Mouse (Mus musculus): ENCODE results near the gene Olfr1441.

Olfr1441 gene

DNA sequence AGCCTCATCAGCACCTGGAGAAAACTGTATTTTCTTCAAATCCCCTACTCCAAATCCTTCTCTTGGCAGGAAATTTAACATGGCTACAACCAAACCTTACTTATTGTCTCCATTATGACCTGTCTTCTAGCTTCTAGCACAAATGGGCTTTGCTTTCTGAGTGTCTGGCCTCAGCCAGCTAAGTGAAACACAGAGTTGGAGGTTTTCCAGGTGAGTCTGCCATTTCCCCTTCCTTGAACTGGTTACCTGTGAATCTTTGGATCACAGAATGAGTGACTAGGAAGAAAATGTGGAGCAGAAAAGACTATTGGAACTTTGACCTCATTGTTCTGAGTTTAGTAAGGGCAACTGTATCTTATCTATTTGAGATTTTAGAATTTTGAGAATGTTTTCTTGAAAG is at the start of gene Olfr1441:
Gene Olfr1441 (plus strand): TSS at position 73 of the 400 bp plus-strand sequence.
- DNase-seq (ENCODE audit: low read depth, low spot score), result no peak

DNA sequence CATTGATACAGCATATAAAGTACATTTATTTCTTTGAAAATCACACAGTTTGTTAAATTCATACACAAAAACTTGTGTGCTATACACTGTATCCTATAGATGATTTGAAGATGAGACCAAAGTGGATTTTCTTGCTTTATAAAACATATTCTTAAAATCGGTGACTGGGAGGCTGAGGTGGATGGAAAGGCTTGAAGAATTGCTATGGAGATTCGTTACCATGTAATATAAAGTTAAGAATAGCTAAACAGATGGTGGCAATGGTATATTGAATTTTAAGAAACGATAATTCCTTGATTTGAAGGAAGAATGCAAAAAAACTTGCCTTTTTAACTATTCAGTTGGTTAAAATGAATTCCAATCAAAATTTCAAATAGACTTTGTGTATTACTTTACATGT is 44.2 kb upstream of the Olfr1441 start:
- no peak for DNase-seq (ENCODE audit: low read depth, low spot score)

DNA sequence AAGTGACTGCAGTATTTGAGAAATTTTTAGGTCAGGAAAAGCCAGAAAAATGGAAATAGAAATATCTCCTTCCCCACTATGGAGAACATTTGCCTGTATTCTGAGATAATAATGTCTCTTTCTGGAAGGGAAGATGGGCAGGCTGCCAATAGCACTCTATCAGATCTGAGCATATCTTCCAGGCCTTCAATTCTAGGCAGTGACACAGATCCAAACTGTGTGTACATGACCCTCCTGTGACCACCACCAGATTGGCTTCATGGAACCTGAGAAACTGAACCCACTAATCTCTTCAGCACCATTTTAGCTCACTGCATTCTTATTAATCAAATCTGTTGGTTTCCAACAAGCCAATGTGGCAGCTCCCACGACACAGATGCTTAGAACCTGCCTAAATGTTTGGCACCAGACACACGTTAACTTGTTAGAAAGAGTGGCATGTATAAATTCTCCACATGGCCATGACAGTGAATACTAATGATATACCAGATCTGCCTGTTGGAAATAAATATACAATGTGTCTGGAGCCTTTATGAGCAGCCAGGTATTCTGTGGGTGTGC is 42.7 kb upstream of the Olfr1441 start:
- no peak for DNase-seq (ENCODE audit: low read depth, low spot score)

DNA sequence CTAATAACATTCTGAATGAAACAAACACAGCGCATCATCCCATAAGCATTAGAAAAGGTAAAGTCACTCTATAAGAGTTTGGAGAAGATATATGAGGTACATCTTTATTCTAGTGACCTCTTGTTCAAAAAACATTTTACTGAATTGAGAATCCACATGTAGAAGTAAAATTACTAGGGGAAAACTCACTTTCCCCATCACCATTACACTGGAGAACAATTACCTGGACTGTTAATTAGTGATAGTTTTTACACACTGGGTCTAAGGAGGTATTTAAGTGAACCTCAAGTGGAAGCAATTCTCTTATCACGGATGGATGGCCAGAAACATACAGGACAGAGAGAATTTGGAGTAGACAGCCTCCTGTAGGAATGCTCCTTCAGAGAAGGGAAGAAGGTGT is 30.3 kb upstream of the Olfr1441 start, which contains the start of gene Olfr1440:
Gene Olfr1440 (plus strand): TSS at position 301 of the 400 bp plus-strand sequence.
- DNase-seq (ENCODE audit: low read depth, low spot score), result no peak

DNA sequence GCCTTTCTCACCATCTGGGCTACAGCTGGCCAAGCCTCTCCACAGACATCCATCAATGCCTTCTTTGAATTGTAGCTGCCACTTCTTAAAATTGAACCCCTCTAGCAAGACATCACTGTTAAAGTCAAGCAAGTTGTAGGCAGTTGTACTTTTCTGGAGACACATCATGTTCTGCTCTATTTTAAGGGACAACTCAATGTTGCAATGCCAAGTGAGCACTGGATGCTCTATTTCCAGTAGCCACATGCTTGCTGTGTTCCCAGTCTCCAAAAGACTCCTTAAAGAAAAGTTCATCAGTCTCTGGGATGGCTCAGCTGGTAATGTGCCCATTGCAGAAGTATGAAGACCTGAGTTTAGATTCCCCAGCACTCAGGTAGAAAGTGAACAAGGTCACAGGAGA is 3.5 kb upstream of the Olfr1441 start:
- no peak for DNase-seq (ENCODE audit: low read depth, low spot score)

DNA sequence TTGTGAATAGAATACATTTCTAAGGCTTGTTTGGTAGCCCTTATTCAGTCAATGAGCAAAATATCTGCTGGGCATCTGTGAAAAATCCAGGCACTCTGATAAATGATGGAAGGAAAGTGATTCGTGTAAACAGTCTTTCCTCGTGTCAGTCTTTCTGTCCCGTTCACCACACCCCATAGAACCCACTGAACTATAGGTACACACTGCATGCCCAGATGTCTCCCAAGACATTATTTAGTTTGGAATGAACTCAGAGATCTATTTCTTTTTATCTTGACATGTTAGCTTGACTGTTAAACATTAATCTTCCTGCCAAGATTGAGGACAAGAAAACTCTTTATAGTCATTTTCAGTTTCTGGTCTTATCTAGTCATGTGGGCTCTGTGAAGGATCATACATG is 1.1 kb downstream of the Olfr1441 start:
- no peak for DNase-seq (ENCODE audit: low read depth, low spot score)

DNA sequence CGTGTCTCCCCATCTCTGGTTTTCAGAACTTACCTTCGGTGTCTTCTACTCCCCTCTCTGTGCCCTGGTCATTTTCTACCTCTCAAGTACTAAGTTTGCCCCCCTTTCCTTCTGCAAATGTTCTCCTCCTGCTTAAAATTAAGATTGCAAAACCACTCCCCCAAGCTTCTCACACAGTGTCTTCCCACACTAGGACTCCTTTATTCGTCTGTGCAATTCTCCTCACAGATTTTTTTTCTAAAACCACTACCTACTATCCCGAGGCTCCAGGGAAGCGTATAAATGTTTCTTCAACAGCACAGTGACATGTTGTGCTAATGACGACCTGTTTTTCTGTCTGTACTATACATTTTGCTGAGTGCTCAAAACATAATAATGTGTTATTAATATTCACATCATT is 3.3 kb downstream of the Olfr1441 start:
- no peak for DNase-seq (ENCODE audit: low read depth, low spot score)

DNA sequence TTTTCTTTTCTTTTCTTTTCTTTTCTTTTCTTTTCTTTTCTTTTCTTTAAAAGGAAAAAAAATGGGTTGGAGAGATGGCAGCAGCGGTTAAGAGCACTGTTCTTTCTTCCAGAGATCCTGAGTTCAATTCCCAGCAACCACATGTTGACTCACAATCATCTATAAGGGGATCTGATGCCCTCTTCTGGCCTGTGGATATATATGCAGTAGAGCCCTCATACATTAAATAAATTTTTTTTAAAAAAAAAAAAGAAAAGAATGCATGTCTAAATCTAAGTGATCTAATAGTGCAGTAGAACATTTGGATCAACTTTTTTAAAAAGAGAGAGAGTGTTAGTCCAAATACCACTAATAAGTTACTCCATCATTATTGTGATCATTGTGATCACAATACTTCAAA is 4.4 kb downstream of the Olfr1441 start:
- peak; percentile 21 for DNase-seq (ENCODE audit: low read depth, low spot score)

DNA sequence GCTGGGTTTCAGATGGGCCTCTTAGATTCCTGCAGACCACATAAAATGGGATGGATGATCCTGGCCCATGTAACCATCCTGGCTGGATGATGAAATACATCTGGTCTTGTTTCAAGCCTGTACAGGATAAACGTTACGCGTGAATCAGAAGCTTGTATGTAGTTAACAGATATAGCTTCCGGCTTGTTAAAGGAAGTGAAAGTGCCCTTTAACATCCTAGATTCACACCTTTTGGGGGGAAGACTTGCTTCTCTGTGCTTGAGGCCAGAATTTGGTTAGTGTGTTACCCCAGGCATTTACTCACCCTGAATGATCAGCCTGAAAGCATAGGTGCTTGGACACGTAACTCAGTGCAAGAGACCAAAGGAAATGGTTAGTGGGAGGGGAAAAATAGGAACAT is 9.9 kb downstream of the Olfr1441 start:
- no peak for DNase-seq (ENCODE audit: low read depth, low spot score)

DNA sequence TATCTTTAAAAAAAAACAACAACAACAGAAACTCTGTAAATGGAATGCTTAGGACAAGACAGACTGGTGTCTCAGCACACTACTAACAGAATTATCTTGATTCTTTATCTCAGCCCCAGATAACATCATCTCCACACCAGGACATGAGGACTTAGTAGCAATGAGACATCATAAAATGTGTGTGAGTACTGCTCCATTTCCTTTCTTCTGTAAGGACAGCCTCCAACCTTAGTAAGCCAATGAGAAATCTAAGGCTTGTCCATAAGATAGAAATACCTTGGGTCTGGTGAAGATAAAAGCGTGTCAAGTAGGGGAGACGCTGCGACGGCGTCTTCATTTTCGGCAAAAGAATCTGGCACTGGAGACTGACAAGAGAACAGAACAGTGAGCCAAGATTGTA is 10.4 kb downstream of the Olfr1441 start, which contains the start of gene Pfpl:
Gene Pfpl (plus strand): TSS at position 301 of the 400 bp plus-strand sequence.
- DNase-seq (ENCODE audit: low read depth, low spot score), result no peak

DNA sequence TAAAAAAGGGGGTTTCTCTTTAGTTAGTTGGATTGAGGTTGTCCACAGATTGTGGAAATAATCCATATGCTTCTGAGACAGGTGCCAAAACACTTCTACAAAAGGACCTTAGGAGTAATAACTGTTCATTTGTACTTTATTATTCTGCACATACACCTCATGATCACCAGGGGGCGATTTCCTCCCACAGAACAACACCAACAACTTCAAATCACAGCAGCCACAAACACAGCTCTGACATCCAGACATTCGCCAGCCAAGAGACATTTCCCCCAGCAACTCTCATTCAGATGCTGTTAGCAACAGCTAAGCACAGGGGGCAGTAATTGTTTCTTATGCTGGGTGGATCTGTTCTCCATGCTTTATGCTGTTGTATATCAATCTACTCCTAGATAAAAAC is 15.8 kb downstream of the Olfr1441 start:
- DNase-seq (ENCODE audit: low read depth, low spot score), result peak; percentile 54

DNA sequence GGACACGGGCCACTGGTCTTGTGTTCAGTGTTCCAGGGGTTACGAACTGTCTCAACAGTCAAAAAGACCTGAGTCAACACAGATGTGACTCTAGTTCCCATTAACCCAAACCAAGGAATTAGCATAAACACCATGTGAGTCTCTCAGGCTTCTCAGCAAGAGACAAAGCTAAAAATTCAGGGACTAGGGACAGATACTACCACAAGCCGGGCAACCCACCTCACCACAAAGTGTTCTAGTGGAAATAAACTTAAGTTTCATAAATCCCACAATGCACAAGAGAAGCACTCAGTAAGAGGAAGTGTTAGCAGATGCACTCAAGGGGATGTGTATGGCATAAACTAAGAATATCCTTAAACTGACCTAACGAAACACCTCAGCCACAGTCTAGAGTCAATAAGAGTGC is 17.8 kb downstream of the Olfr1441 start:
- DNase-seq (ENCODE audit: low read depth, low spot score), result no peak

DNA sequence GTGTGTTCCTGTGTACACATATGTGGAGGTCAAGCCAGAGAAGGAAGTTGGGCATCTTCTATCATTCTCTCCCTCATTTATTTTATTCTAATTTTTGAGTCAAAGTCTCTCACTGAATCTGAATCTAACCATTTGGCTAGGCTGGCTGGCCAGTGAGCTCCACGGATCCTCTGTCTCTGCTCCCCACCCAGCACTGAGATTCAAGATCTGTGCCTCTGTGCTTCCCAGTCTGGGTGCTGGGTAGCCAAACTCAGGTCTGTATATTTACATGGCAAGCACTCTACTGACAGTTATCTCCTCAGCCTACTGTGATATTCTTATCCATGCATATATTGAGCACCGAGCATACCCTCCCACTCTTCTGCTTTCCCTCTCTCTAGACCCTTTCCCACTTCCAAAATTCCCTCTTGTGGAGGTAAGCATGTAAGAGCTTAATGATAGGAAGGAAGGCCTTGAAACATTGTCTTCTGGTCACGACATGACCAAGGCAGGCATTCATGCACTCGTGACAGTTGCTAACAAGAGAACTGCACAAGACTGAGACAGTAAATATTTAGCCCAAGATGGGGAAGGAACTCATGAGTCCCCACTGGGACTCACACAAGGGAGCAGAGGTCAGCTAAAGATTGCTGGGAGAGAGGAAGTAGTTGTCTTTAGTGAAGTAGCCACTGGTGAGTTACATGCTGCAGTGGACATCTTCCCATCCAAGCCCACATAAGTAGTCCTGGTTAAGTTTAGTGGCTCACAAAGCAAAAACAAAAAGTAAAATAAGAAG is 18.7 kb downstream of the Olfr1441 start:
- DNase-seq (ENCODE audit: low read depth, low spot score), result no peak

DNA sequence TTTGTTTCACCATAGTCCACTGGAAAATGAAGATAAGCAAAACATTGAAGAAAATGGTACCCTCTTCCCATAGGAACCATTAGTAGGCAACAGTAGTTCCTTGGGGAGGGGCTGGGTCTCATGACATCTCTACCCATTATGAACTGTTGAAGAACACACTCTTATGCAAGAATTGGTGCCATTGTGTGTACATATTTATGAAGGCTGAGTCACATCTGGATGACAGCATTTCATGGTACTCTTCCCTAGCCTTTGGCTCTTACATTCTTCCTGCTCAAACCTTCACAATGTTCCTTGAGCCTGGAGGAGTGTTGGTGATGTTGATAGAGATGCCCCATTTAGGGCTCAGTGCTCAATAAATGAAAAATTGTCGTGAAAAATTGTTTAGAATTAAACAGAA is 22.3 kb downstream of the Olfr1441 start:
- no peak for DNase-seq (ENCODE audit: low read depth, low spot score)

DNA sequence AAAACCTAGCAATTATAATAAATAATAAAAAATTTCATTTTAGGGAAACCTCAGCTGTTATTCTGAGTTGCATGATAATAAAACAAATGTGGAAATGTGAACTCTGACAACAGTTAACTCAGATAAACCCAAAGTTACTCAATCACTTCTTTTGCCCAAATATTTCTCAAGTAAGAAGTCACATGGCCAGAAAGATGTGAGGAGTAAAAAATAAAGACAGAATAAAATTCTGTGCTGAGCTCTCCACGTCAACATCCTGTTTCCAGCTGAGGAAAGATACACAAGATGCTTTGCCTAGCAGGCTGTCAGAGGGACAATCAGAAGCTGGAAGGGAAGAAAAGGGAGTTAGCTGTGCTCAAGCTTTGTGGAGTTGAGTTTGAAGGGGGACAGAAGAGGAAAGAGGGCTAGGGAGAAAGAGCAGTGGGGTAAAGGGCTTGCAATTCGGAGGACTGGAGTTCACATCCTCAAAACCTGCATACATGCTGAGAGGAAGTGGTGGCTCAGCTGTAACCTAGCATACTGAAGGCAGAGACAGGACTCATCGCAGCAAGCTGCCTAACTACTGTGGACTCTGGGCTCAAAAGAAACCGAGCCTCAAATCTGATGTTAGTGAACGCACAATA is 23.0 kb downstream of the Olfr1441 start:
- no peak for DNase-seq (ENCODE audit: low read depth, low spot score)

DNA sequence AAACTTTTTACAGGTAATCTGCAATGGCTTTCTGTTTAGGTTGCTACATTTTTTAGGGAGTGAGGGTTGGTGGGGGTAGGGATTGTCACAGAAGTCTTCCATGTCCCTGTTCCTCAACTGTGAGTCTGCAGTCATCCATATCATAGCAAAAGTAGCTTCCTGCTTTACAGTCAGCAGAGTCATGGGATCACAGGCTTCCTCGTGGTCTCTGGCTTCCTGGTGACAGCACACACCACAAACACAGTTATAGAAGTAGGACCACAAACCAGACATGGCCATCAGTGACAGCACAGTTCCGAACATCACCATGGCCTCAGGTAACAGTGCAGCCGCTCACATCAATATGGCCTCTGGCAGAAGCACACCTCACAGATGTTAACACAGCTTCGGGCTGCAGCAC is 25.3 kb downstream of the Olfr1441 start:
- DNase-seq (ENCODE audit: low read depth, low spot score), result no peak

DNA sequence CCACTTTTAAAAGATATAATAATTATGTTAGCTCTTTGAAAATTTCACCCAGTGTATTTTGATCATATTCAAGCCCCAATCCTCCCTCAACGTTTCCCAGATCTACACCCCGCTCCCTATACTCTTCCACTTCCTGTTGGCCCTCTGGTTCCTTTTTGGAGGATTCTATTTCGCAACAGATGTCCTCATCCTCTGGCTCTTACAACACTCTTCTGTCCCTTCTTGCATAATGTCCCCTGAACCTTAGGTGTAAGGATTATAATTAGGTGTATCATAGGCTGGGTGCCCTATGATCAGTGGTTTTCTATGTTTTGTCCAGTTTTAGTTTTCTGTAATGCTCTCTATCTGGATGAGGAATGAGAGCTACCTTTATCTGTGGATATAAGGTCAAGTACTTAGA is 27.8 kb downstream of the Olfr1441 start:
- DNase-seq (ENCODE audit: low read depth, low spot score), result no peak

DNA sequence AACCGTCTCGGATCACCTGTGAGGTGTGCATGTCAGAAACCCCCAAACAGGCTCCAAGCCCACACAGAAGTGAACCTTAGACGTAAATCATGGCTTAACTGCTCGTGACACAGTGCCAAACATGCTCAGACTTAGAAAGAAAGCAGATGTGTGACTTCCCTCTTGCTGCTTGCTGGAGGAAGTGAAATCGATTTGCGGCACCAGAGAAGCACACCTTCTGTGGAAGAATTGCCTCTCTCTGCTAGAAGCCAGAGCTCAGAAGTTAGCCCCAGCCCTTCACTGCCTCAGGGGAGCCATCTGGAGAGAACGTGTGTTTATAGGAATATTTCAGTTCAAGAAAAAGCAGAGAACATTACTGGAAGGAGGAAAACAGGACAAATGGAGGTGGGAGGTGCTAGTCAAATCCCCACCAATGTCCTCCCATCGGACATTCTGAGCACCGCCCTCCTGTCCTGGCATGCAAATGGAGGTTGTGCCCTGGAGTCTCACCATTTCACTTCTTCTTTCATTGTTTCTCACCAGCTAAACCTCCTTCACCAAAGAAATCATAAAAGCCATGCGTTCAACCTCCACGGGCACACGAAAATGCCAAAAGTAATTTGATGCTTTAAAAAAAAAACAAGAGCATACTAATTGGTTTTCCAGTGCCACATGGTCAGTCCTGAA is 40.3 kb downstream of the Olfr1441 start:
- no peak for DNase-seq (ENCODE audit: low read depth, low spot score)

DNA sequence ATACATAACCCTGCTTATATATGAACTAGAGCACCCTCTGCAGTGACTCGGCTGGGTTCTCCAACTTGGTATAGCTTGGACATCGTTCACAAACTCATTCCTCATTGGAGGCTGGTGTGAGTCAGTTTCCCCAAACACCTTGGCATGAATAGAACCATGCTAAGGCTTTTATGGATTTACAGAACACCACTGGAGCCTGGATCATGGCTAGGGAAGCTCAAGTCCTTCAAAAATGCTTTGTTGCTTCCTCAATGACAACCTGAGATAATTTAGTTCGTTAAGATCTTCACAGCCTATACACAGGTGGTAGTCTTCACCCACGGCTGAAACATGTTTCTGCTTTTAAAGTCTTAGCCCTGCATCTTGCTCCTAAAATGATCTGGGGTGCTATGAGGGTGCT is 42.3 kb downstream of the Olfr1441 start:
- DNase-seq (ENCODE audit: low read depth, low spot score), result no peak

DNA sequence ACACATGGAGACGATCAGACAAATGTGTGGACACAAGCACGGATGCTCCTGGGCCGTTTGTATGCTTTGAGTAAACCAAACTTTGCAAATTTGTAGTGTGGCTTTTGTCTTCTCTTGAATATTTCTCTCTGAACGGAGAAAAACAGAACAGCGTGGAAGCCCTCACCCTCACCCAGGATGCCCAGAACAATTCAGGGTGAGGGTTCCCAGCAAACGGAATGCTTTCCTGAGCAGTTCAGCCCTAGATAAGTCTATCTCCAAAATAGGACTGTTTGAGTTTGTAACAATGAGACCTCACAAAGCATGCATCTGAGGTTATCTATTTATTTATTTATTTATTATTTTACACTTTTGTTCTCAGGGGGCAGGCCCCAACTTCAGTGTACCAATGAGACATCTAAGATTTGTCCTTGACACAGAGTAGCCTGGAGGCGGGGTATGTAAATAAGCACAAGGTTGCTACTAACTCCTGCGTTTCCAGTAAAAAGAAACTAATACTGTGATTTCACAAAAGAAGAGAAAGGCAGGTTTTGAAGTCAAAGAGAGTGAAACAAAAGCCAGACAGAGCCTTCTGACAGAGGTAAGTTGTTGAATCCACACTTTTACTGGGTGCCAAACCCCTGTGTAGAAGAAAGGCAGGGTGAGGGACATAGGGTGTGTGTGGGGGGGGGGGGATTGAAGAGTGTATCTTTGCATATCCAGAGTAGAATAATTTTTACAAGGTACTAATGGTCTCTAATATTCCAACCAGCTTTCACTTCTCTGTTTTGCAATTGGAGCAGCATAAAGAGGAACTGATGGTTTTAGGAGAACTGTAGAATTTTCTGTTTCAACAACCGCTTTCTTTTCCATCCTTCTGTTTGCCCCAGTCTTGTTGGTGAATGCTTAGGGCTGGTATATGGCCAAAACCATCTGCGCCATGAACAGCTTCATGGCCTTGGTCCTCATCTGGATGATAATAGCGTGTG is 43.3 kb downstream of the Olfr1441 start, which contains the start of gene Mpeg1:
Gene Mpeg1 (plus strand): TSS at position 498 of the 968 bp plus-strand sequence.
- DNase-seq (ENCODE audit: low read depth, low spot score), result no peak

All from R1 (cell line).